Mouse (Mus musculus) gastrocnemius, postnatal 10 days (tissue): ENCODE measurements around the gene Zfp629. TPM values are rescaled to one million over a fixed set of nuclear protein-coding genes. Genes with fewer than 3 reads are reported as not detected.

Experiments used
- DNase-seq: peaks from one replicate; pipeline ENCODE4 v3.0.0; 2021; ENCODE audit warnings: mixed read lengths
- total RNA-seq, 2 experiments: library from RNA; stranded (reverse); gene quantifications; 2 replicates each; pipeline ENCODE4 v1.2.3; 2021

The Zfp629 gene
- total RNA-seq, 2 experiments from 2014 or later, result 9.2 to 14.7 TPM

GRCm38 (mm10) chr7:127614511-127614890, 1.1 kb downstream of the Zfp629 start:
- no peak for DNase-seq

DNA sequence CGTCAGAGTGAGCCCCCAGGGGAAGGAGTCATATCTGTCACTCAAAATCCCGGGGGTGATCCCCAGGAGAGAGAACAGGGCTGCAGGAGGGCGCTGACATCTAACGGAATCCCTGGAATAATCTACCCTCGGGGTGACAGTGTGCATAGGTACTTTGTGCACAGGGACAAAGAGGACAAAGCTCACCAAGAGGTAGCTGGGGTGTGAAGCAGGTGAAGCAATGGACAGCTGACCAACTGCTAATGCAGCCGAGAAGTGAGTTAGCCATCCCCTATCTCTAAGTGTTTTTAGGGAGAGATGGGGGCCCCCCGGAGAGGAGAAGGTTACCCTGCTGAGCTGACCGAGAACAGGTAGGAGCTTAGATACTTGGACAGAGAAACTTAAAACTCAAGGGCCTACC, 1.5 kb downstream of the Zfp629 start:
- no peak for DNase-seq

- no peak for DNase-seq
These were observed 2.1 kb downstream of the Zfp629 start for GRCm38 (mm10) chr7:127613501-127613900.

- DNase-seq, result no peak
These were observed 4.0 kb downstream of the Zfp629 start for GRCm38 (mm10) chr7:127611561-127611960.

- DNase-seq, result no peak
These were observed 4.6 kb downstream of the Zfp629 start for GRCm38 (mm10) chr7:127611011-127611410.

DNA sequence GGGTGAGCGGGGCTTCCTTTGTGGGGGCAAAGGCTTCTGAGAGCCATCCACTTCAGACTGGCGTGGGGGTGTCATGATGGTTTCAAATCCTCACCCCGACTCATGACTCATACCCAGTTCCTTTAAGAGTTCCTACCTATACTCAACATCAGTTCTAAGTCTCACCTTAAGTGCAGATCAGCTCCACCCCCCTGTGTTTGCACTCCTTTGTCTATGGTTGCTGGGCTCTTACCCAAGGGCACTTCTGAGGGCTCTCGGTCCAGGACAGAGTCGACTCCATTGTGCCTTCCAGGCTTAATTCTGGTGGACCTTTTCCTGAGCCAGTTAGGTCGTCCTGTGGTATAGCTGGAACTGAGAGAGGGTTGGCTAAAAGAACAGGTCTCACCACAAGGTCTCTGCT, 8.4 kb downstream of the Zfp629 start:
- DNase-seq, result no peak

DNA sequence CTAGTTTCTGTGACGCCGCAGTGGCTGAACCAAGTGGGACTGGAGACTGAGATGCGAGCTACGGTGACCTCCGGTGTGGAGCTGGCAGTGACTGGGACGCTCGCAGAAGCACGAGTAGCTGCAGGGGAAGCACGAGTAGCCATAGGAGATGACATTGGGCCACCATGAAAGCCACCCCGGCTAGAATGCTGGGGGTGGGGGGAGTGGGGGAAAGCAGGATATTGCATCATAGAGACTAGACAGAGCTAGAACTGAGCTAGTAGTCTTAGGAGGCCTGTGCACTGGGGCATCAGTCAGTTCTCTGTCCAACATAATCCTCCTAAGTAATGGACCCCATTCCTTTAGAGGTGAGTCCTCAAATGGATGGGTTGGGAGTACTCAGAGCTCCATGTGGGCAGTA, 11.3 kb downstream of the Zfp629 start:
- no peak for DNase-seq

DNA sequence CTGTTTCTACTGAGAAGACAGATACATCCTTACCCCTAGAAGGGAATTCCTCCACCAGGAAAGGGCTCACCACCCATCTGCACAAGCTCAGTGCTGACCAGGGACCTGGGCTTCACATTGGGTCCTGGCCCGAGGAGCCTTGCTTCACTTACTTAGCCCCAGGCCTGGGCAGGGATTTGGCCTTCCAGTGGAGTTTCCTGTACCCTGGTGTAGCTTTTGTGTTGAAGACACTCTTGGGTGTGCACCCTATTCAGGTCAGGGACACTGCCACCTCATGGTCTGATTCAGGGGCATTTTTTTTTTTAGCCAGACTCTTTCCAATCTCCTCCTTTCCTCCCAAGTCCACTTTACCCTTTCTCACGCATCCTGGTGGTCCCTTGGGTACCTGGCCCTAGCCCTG, 12.7 kb downstream of the Zfp629 start:
- DNase-seq, result no peak

- DNase-seq, result no peak
These were observed 13.9 kb downstream of the Zfp629 start for GRCm38 (mm10) chr7:127601735-127602134.

DNA sequence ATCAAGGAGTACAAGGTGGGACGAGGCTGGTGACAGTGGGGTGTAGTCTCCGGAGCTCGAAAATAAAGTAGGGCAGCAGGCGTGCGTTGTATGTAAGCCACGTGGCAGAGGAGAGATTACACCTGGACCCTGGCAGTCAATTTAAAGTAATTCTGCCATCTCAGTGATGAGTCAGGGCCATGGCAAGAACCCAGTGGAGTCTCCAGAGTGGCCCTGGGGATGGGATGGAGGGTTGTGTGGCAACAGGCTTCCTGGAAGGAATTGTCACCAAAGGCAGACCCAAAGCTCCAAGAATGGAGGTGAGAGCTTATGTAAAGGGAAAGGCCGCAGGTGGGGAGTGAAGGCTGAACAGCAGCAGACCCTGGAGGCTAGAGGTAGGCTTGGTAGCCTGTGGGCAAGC, 15.0 kb downstream of the Zfp629 start:
- no peak for DNase-seq

DNA sequence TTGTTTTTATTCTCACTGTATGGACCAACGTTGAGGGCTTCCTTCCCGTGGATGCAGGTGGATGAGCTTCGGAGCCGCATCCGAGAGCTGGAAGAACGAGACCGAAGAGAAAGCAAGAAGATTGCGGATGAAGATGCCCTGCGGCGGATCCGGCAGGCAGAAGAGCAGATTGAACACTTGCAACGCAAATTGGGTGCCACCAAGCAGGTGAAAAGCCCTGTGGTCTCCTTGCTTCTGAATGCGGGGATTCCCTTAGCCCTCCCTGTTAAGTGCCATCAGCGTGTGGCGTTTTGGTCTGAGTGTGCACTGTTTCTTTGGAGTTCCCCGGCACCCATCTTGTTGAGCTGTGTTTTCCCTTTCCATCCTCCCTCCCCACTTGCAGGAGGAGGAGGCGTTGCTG, 18.9 kb downstream of the Zfp629 start:
- no peak for DNase-seq

- DNase-seq, result no peak
These were observed 23.0 kb downstream of the Zfp629 start for GRCm38 (mm10) chr7:127592575-127592974.

DNA sequence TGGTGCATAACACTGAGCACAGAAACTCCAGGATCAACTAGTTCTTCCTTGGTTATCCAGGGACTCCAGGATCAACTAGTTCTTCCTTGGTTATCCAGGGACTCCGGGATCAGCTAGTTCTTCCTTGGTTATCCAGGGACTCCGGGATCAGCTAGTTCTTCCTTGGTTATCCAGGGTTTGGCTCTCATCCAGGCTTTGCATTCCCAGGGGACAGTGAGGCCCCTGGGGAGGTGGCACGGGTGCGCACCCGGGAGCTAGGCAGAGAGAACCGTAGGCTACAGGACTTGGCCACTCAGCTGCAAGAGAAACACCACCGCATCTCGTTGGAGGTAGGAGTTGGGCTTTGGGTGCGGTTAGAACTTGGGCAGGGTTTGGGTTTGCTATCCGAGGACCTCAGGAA, 24.5 kb downstream of the Zfp629 start:
- no peak for DNase-seq

- no peak for DNase-seq
These were observed 26.0 kb downstream of the Zfp629 start for GRCm38 (mm10) chr7:127589637-127590036.

DNA sequence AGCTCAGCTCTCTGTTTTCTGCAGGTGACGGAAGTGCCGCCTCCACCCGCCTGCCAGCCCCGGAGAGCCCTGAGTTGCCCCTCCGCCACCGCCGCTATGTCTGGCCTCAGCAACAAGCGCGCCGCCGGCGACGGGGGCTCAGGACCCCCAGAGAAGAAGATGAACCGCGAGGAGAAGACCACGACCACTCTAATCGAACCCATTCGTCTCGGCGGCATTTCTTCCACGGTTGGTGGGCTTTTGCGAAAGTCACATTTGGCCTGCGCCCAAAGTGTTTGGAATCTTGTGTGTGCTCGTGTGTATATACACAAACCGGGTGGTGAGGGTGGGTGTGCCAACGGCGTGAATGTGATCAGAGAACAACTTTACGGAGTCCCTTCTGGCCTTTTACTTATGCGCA, 26.7 kb downstream of the Zfp629 start:
- no peak for DNase-seq

DNA sequence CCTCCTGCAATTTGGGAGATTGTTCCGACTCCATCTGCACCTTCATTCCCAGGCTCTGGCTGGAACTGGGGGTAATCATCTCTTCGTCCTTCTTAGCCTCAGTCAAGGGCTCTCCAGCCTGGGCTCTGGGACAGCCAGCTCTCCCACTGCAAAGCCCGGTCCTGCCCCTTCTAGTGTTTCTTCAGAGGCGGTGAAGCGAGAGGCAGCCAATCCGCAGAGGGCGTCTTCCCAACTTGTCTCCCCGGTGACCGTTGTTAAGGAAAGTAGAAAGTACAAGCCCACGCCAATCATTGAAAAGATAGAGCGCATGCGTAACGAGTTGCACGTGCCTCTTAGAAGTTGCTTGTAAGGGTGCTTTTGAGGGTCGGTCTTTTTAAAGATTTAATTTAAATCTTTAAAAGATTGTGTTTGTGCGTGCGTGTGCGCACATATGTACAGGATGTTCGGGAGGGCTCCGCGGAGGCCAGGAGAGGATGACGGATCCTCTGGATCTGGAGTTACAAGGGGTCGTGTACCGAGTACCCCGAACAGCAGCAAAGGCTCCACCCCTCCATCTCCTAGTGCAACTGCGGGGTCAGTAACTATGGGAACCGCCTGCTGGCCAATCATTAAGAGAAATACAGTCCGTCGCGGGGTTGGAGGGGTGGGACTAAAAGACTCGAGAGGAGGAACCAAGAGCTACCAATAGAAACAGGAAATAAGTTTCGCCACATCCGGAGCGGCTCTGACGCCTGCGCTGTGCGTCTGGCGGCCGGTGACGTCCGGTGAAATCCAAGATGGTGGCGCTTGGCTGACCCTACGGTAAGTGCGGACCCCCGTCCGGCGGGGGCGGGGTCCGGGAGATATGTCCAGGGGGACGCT, 27.4 kb downstream of the Zfp629 start, which contains the start of the genes Ccdc189 and Rnf40:
Gene Ccdc189 (minus strand): TSS at position 585 of the 861 bp plus-strand sequence.
Gene Rnf40 (plus strand): TSS at position 757 of the 861 bp plus-strand sequence.
- peak; percentile 82 for DNase-seq

GRCm38 (mm10) chr7:127587196-127587595, 28.4 kb downstream of the Zfp629 start:
- no peak for DNase-seq

- DNase-seq, result no peak
These were observed 29.4 kb downstream of the Zfp629 start for GRCm38 (mm10) chr7:127586149-127586548.

- DNase-seq, result no peak
These were observed 30.6 kb downstream of the Zfp629 start for GRCm38 (mm10) chr7:127585031-127585430.

DNA sequence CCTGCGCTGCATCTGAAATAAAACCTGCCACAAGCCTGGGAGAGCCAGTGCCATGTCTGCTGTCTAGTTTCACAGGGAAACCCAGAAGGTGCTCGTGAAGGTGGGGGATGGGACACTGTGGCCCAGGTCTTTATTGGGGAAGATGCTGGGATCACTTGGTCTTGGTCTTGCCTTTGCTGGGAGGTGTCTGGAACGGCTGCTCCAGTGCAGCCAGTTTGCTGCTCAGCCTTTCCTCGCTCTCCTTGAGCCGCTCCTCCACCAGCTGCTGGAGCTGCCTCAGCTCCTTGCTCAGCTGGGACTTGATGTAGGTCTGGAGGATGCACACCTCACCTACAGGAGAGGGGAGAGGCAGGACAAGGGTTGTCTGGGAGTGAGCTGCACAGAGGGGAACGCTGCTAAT, 32.3 kb downstream of the Zfp629 start:
- DNase-seq, result no peak

GRCm38 (mm10) chr7:127574115-127574514, 41.5 kb downstream of the Zfp629 start:
- no peak for DNase-seq

GRCm38 (mm10) chr7:127573503-127574008, 42.0 kb downstream of the Zfp629 start:
- DNase-seq, result no peak

DNA sequence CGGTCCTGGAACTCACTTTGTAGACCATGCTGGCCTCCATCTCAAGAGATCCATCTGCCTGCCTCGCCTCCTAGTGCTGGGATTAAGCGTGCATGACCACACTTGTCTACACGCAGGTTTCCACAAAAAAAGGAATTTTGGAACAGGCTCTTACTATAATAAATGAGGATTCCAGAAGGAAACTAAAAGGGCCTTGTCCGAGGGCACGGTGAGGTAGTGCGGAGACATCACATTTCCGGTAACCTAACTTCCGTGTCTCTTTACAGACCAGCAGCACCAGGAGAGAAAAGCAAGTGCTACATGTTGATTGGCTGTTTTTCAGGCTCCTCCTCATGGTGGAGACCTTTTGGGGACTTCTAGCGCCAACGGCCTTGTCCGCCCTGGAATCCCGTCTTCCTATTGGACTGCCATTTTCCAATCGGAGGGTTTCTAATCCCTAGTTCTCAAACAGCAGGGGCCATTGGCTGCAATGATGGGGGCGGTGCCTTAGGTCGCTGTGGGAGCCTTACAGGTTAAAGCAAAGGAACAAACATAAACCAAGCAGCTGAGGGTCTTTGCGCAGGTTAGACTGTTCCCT, 42.6 kb downstream of the Zfp629 start, which contains the start of gene Phkg2:
Gene Phkg2 (plus strand): TSS at position 446 of the 577 bp plus-strand sequence.
- DNase-seq, result peak; percentile 77
